Mouse (Mus musculus) ES-CJ7 (cell line): ENCODE results near the gene Zbtb17.

Experiments
- DNase-seq: peaks from one replicate; pipeline ENCODE4 v3.0.0; 2011; ENCODE audit warnings: low read depth, low spot score

The Zbtb17 gene

DNA sequence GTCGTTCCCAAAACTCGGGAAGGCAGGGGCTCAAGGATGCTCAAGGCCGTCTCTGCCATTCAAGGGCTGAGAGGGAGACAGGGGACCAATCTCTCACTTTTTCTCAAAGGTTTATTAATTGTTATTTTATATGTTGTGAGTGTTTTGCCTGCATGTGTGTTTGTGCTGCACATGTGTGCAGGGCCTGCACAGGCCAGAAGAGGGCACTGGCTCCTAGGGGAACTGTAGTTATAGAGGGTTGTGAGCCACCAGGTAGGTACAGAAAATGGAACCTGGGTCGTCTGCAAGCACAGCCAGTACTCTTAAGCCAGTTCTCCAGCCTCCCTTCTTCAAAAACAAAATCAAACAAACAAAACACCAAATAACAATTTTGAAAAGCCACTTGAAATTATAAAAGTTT is 44.2 kb downstream of the Zbtb17 start:
- no peak for DNase-seq

DNA sequence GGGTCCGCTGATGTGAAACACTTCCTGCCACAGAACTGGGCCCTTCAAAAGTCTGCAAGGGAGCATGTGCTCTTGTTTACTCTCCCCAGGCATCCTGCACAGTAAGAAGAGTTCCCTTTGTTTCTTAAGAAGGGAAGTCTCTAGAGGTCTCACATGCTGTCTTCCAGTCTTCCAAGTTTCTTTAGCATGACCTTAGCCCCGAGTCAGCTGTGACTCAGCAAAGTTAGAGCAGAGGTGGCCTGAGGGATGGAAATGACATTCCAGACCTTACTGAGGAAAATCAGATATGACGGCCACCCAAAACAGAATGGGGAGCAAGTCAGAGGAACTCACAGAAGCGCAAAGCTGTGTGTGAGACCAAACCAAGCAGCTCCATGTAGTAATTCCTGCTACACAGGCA is 56.2 kb downstream of the Zbtb17 start:
- DNase-seq: no peak

DNA sequence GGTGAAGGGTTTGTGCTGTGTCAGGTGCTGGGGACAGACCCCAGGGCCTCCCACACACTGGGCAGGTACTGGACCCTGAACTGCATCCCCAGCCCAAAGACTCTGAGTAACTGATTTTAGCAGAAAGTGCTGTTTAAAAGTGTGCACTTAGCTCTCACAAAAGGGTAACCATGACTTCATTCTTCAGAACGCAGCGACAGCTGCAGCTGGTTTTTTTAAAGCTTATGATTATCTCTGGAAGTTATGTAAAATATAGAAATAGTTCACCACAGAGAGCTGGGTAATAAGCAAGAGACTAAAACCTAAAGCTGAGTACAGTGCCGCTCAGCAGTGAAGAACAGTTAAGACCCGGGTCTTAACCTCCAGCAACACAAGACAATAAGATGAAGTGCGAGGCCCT is 56.6 kb downstream of the Zbtb17 start:
- no peak for DNase-seq

DNA sequence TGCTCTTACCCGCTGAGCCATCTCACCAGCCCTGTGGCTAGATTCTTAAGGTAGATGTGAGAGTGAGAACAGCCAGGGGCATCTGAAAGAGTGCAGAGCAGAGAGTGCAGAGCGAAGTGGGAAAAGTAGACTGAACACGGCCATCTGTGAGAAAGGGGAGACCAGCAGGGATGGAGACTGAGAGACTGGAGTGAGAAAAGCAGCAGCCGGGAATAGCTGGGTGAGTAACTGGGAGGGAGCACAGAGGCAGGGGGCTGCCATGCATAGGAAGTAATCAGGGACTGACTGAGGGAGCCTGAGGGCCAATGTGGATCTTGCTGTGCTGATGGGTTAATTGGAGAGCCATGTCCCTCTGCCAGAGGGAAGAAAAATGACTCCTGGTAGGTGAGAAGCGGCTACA is 58.3 kb downstream of the Zbtb17 start:
- no peak for DNase-seq

DNA sequence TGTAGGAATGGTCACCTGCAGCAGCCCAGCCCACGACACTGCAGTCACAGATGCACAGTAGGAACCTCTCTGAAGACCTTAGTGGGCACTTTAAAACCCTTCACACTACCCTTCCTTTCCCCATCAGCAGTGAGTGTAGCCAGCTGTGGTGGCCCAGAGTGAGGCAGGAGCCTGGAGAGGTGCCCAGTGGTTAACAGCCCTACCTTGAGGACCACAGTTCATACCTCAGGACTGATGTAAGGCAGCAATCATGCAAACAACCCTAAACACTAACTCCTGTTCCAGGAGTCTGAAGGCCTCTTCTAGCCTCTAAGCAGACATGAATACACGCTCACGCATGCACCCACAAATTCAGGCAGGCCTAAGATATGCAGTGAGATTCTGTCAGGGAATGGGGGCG is 60.0 kb downstream of the Zbtb17 start:
- no peak for DNase-seq

DNA sequence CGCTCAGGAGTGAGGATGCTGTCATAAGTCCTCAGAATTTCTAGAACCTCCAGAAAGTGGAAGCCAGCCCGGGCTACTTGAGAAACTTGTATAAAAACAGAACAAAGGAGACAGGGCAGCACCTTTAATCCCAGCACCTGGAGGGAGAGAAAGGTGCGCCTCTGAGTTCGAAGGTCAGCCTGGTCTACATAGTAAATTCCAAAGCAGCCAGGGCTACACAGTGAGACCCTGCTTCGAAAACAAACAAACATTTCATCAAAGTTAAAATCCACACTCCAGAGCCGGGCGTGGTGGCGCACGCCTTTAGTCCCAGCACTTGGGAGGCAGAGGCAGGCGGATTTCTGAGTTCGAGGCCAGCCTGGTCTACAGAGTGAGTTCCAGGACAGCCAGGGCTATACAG is 61.4 kb downstream of the Zbtb17 start:
- DNase-seq: no peak

DNA sequence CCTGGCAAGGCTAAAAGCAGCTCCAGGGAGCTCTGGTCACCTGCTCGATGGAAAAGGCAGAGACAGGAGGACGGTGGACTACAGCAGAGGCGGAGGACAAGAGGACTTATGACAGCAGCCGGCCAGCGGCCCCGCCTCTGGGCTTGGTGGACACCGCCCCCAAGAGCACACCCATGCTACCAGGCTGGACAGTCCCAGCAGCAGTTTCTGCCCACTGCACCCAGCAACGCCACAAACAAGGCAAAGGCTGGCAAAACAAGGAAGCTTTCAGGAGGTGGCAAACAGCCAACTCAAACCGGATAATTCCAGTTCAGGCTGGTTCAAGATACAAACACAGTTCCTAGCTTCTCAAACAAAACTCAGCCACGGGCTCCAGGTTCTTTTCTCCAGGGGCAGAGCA is 61.9 kb downstream of the Zbtb17 start:
- peak; percentile 85 for DNase-seq

DNA sequence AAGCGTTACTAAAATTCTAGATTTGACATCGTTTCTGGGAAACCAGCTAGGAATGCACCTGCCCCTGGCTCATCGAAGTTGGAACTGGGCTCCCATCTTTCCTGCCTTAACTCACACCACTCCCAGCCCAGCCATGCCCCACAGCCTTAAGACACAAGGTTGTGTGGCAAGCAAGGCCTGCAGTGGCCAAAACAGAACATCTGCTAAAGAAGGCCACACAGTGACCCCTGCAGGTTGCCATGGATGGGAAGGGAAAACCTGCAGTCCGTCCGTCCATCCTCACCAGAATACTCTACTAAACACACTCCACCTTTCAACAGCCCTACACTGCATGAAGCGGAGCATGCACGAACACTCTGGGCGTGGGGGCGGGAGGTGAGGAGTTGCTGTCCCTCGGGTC is 62.4 kb downstream of the Zbtb17 start:
- DNase-seq: peak; percentile 38

DNA sequence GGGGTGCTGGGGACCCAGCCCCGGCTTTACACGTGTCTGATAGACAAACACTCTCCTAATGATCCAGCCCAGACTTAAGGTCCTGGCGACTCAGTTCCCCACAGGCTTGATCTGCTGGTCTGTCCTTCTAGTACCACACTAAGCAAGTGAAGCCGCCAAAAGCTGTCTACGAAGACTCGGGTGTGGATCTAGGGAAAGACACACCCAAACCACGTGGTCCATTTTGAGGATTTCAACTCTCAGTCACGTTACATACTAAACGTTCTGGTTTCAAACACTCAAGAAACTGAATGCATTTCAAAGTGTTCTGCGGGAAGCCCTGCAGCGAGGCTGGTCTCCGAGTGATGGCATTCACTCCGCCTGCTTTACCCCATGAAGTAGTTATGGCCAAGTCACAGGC is 66.0 kb downstream of the Zbtb17 start:
- no peak for DNase-seq

DNA sequence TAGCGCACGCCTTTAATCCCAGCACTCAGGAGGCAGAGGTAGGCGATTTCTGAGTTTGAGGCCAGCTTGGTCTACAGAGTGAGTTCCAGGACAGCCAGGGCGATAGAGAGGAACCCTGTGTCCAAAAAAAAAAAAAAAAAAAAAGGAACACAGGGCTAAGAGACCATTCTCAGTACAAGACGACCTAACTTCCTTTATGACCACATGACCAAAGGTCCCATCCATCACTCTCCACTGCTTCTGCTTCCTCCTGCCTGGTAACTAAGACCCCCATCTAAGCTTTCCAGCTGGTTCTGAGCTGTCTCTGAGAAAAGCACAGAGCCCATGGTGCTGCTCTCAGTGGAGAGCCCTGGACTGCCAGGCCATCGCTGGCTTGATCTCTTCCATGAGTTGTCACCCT is 67.7 kb downstream of the Zbtb17 start:
- no peak for DNase-seq

DNA sequence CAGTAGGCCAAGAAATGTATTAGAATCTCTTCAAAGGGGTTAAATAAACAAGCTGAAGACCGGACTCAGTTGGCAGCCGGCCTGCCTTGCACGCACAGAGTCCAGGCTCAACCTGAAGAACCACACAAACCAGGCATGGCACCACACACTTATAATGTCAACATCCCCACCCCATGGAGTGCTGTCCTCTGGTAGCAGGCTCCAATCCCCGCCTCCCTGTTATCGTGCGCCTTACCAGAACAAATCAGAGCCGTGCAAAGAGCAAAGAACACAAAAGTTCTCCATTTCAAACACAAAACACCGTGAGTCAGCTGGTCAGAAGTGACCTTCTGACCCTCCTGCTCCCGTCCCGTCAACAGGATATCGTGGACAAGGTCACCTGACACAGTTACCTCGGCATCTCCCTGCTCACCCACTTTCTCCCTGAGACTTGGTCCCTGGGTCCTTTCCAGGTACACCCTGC is 69.8 kb downstream of the Zbtb17 start:
- DNase-seq: no peak
